Mouse (Mus musculus): ENCODE measurements around the gene Tmem135. TPM values are rescaled to one million over a fixed set of nuclear protein-coding genes. Genes with fewer than 3 reads are reported as not detected.

Tmem135 gene
- polyA plus RNA-seq (2015; fragmentation: Nextera tagmentation; extraction: Ambion mirVana), result 15.3 and 16.4 TPM in 2 replicates

DNA sequence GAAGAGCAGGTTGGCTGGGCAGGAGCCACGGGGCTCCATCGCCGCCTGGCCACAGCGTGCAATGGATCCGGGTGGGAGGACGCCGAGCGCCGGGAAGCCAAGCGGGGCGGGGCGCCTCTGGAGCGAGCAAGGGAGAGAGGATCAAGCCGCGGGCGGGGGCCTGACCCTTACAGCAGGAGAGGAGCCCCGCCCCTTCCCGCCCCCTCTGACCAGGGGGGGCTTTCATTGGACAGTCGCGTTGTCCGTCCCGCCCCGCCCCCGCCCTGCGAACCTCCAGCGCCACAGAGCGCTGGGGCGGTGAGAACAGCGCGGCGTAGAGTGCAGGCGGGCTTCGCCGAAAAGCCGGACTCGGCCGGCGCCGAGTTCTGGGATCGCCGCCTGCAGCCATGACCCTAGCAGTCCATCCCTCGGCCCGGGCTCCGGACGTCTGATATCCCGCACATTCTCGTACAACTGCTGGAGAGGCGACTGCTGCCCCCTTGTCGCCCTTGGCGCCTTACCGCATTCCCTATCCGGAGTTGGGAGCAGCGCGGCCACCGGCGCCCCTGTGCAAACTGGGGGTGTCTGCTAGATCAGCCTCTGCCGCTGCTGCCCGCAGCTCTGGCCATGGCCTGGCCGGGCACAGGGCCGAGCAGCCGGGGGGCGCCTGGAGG lies at the start of gene Tmem135, which contains the start of gene Fzd4:
TSS of gene Tmem135 (minus strand) at position 142 of the 653 bp plus-strand sequence.
TSS of gene Fzd4 (plus strand) at position 275 of the 653 bp plus-strand sequence.
- peaks cover 57% of the 10 kb centered on the region for H3K27me3 ChIP-seq
- WGBS (ENCODE audit: insufficient replicate concordance), result 1% methylated on average over 47 of the region's 62 CpGs
- peak within 1 kb of the TSS; percentile 71 for H3K4me2 ChIP-seq
- 0 out of 2 replicates have a peak, but pooled peaks cover 7% of the 10 kb centered on the region for H3K36me3 ChIP-seq (replicated peaks)
- H3K4me3 ChIP-seq (replicated peaks), result peak within 1 kb of the TSS; percentile 62
- peak; percentile 92 for ATAC-seq (ENCODE audit: insufficient read depth)
- peak within 1 kb of the TSS; percentile 69 for H3K27ac ChIP-seq (replicated peaks)
- peaks cover 30% of the 10 kb centered on the region for H3K4me1 ChIP-seq (replicated peaks)
- peak within 1 kb of the TSS; percentile 56 for H3K9ac ChIP-seq
- H3K9me3 ChIP-seq (replicated peaks), result no peaks in the 10 kb centered on the region

DNA sequence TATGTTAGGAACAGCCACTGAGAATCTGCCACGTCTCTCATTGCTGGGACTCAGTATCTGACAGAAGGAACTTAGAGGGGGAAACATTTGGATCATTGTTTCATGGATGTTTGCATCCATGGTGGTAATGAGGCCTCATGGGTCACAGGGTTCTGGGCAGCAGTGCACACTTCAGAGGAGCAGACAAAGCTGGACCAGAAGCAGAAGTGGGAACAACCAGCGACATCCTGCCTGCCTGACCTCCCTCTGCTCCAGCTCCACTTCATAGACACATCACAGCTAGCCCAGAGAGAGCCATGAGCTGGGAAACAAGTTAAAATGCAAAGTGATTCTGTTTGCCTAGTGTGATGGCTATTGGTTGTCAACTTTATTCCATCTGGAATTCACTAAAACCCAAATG lies 46.3 kb upstream of the Tmem135 start:
- H3K36me3 ChIP-seq (replicated peaks), result no peaks in the 10 kb centered on the region
- ATAC-seq (ENCODE audit: insufficient read depth), result no peak
- H3K4me2 ChIP-seq, result no peak overlapping the region
- H3K9me3 ChIP-seq (replicated peaks), result no peaks in the 10 kb centered on the region
- WGBS (ENCODE audit: insufficient replicate concordance), result 40% methylated on average over 2 of the region's 2 CpGs
- no peaks in the 10 kb centered on the region for H3K27me3 ChIP-seq
- H3K4me1 ChIP-seq (replicated peaks), result no peaks in the 10 kb centered on the region
- H3K27ac ChIP-seq (replicated peaks), result no peak overlapping the region
- no peak overlapping the region for H3K9ac ChIP-seq
- no peak overlapping the region for H3K4me3 ChIP-seq (replicated peaks)

- 51% methylated on average over 4 of the region's 4 CpGs for WGBS (ENCODE audit: insufficient replicate concordance)
- Histone ChIP-seq H3K4me1 (replicated peaks) (no peaks in the 10 kb centered on the region), H3K9me3 (replicated peaks) (no peaks in the 10 kb centered on the region), H3K36me3 (replicated peaks) (no peaks in the 10 kb centered on the region), H3K9ac (no peak overlapping the region), H3K4me3 (replicated peaks) (no peak overlapping the region), H3K4me2 (no peak overlapping the region), H3K27me3 (no peaks in the 10 kb centered on the region), H3K27ac (replicated peaks) (no peak overlapping the region)
- ATAC-seq (ENCODE audit: insufficient read depth), result no peak
Observed at GRCm38 (mm10) chr7:89445137-89445536, 41.1 kb upstream of the Tmem135 start.

DNA sequence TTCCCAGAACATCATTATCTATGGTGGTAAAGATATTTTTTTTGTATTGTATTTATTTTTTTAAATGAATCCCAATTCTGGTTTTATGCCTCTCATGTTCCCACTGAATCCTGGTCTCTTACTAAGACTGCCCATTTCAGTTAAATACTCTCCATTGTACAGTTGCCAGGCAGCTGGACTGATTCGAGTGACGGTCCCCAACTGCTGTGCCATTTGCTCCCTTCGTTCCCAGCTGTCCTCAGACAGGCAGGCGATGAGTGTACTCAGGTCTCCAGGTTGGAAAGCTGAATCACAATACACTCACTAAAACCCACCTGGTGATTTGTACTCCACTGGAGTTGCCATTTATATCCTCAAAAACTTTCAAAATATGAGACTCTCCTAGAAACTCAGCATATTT lies 38.2 kb upstream of the Tmem135 start:
- no peaks in the 10 kb centered on the region for H3K4me1 ChIP-seq (replicated peaks)
- H3K4me2 ChIP-seq, result no peak overlapping the region
- WGBS (ENCODE audit: insufficient replicate concordance), result 65% methylated on average over 4 of the region's 4 CpGs
- ATAC-seq (ENCODE audit: insufficient read depth), result no peak
- H3K36me3 ChIP-seq (replicated peaks), result no peaks in the 10 kb centered on the region
- H3K27me3 ChIP-seq, result no peaks in the 10 kb centered on the region
- no peak overlapping the region for H3K9ac ChIP-seq
- no peak overlapping the region for H3K27ac ChIP-seq (replicated peaks)
- no peaks in the 10 kb centered on the region for H3K9me3 ChIP-seq (replicated peaks)
- H3K4me3 ChIP-seq (replicated peaks), result no peak overlapping the region

DNA sequence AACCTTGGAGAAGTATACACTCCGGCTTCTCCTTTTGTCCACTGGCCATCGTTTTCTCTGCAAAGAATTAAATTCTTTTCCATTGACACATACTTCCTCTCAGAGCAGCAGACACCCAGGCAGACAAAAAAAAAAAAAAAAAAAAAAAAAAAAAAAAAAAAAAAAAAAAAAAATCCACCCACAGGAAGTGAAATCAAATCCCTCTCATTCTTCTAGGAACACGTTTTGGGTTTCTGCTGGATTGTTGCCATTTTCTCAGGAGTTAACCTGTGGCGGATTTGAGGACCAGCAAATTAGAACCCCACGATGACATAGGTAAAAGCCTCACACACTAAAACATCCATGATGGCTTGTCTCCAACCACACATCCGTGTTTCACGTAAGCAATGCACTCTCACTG lies 37.3 kb upstream of the Tmem135 start:
- Histone ChIP-seq H3K9me3 (replicated peaks) (no peaks in the 10 kb centered on the region), H3K27ac (replicated peaks) (no peak overlapping the region), H3K4me3 (replicated peaks) (no peak overlapping the region), H3K27me3 (no peaks in the 10 kb centered on the region), H3K4me2 (no peak overlapping the region), H3K9ac (no peak overlapping the region), H3K4me1 (replicated peaks) (no peaks in the 10 kb centered on the region), H3K36me3 (replicated peaks) (no peaks in the 10 kb centered on the region)
- WGBS (ENCODE audit: insufficient replicate concordance), result 40% methylated on average over 7 of the region's 7 CpGs
- no peak for ATAC-seq (ENCODE audit: insufficient read depth)

DNA sequence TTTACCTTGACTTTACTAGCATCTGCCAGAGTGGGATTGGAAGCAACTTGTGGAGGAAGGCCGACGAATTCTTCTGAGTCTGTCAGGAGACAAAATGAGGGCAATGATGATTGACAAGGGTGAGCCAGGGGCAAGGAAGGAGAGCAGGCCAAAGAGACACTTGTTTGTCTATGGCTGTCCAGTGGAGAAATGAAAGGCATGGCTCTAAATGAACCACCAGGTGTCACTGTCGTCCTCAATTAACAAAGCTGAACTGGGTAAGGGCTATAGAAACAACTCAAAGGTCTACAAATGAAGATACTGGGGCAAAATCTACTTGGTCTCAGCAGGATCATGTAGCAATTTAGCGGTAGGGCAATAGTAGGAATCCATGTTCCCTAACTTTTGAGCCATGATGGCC lies 33.6 kb upstream of the Tmem135 start:
- Histone ChIP-seq H3K4me1 (replicated peaks) (no peaks in the 10 kb centered on the region), H3K36me3 (replicated peaks) (no peaks in the 10 kb centered on the region), H3K9me3 (replicated peaks) (no peaks in the 10 kb centered on the region), H3K27me3 (no peaks in the 10 kb centered on the region), H3K4me3 (replicated peaks) (no peak overlapping the region), H3K27ac (replicated peaks) (no peak overlapping the region), H3K4me2 (no peak overlapping the region), H3K9ac (no peak overlapping the region)
- 38% methylated on average over 4 of the region's 4 CpGs for WGBS (ENCODE audit: insufficient replicate concordance)
- no peak for ATAC-seq (ENCODE audit: insufficient read depth)

GRCm38 (mm10) chr7:89436404-89436803 lies 32.4 kb upstream of the Tmem135 start:
- WGBS (ENCODE audit: insufficient replicate concordance), result 58% methylated on average over 5 of the region's 5 CpGs

GRCm38 (mm10) chr7:89433893-89434616 lies 30.0 kb upstream of the Tmem135 start:
- ATAC-seq (ENCODE audit: insufficient read depth), result peak; percentile 40; the same call in 1 of the 2 replicates
- H3K36me3 ChIP-seq (replicated peaks), result no peaks in the 10 kb centered on the region
- H3K4me3 ChIP-seq (replicated peaks), result no peak overlapping the region
- 38% methylated on average over 8 of the region's 8 CpGs for WGBS (ENCODE audit: insufficient replicate concordance)
- H3K27me3 ChIP-seq, result no peaks in the 10 kb centered on the region
- no peak overlapping the region for H3K9ac ChIP-seq
- H3K27ac ChIP-seq (replicated peaks), result peak overlapping the region; percentile 38; the same call in 1 of the 2 replicates
- H3K4me2 ChIP-seq, result no peak overlapping the region
- no peaks in the 10 kb centered on the region for H3K4me1 ChIP-seq (replicated peaks)
- H3K9me3 ChIP-seq (replicated peaks), result no peaks in the 10 kb centered on the region

More at GRCm38 (mm10) chr7:89436404-89436803, 32.4 kb upstream of the Tmem135 start:
- H3K9me3 ChIP-seq (replicated peaks), result no peaks in the 10 kb centered on the region
- no peak for ATAC-seq (ENCODE audit: insufficient read depth)
- H3K36me3 ChIP-seq (replicated peaks), result no peaks in the 10 kb centered on the region
- H3K4me2 ChIP-seq, result no peak overlapping the region
- H3K27ac ChIP-seq (replicated peaks), result no peak overlapping the region
- H3K9ac ChIP-seq, result no peak overlapping the region
- H3K4me3 ChIP-seq (replicated peaks), result no peak overlapping the region
- H3K4me1 ChIP-seq (replicated peaks), result no peaks in the 10 kb centered on the region
- no peaks in the 10 kb centered on the region for H3K27me3 ChIP-seq

GRCm38 (mm10) chr7:89433193-89433892 lies 29.3 kb upstream of the Tmem135 start:
- Histone ChIP-seq H3K9ac (no peak overlapping the region), H3K36me3 (replicated peaks) (no peaks in the 10 kb centered on the region), H3K4me1 (replicated peaks) (no peaks in the 10 kb centered on the region), H3K4me2 (no peak overlapping the region), H3K4me3 (replicated peaks) (no peak overlapping the region), H3K27me3 (no peaks in the 10 kb centered on the region), H3K9me3 (replicated peaks) (no peaks in the 10 kb centered on the region), H3K27ac (replicated peaks) (peak overlapping the region; percentile 38; the same call in 1 of the 2 replicates)
- ATAC-seq (ENCODE audit: insufficient read depth), result no peak
- 58% methylated on average over 9 of the region's 9 CpGs for WGBS (ENCODE audit: insufficient replicate concordance)

GRCm38 (mm10) chr7:89431185-89431584 lies 27.2 kb upstream of the Tmem135 start:
- Histone ChIP-seq H3K9ac (no peak overlapping the region), H3K36me3 (replicated peaks) (no peaks in the 10 kb centered on the region), H3K27ac (replicated peaks) (no peak overlapping the region), H3K9me3 (replicated peaks) (no peaks in the 10 kb centered on the region), H3K4me1 (replicated peaks) (peaks cover 3% of the 10 kb centered on the region; the same call in 1 of the 2 replicates), H3K4me2 (no peak overlapping the region), H3K27me3 (no peaks in the 10 kb centered on the region), H3K4me3 (replicated peaks) (no peak overlapping the region)
- ATAC-seq (ENCODE audit: insufficient read depth), result no peak
- 65% methylated on average over 2 of the region's 2 CpGs for WGBS (ENCODE audit: insufficient replicate concordance)

DNA sequence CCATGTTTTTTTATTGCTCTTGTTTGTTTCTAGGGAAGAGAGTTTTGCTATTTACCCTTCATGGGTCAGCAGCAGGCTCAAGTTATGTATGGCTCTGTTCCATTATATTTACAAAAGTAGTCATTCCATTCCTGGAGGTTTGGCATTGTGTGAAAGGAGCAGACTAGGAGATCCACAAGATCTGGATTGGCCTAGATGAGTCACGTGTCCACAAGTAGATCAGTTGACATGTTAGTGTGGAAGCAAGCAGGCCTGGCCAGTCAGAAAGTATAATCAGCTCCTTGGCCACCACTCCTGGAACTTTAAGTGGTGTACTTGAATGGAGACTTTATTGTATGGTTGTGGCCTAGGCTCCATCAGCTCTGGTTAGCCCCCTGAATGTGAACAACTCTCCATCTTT lies 25.3 kb upstream of the Tmem135 start:
- WGBS (ENCODE audit: insufficient replicate concordance), result 64% methylated on average over 1 of the region's 1 CpGs

More for the DNA sequence above, 25.3 kb upstream of the Tmem135 start:
- Histone ChIP-seq H3K4me3 (replicated peaks) (no peak overlapping the region), H3K4me2 (no peak overlapping the region), H3K27ac (replicated peaks) (no peak overlapping the region), H3K36me3 (replicated peaks) (no peaks in the 10 kb centered on the region), H3K9me3 (replicated peaks) (no peaks in the 10 kb centered on the region), H3K27me3 (no peaks in the 10 kb centered on the region), H3K4me1 (replicated peaks) (peaks cover 4% of the 10 kb centered on the region; the same call in 1 of the 2 replicates), H3K9ac (no peak overlapping the region)
- no peak for ATAC-seq (ENCODE audit: insufficient read depth)
